Mouse (Mus musculus) cerebellum, adult 2 months (tissue): ENCODE results near the gene Robo1.

Source experiments
- CTCF ChIP-seq: fragments of 200-500 bp; IDR thresholded peaks from 2 replicates; pipeline ENCODE4 v1.5.1; 2011; ENCODE audit warnings: low read depth, mild to moderate bottlenecking, control low read depth, low read length, moderate library complexity, borderline replicate concordance; ENCODE audit not compliant: insufficient read depth
- POLR2A ChIP-seq: fragments of 200-500 bp; IDR thresholded peaks from 2 replicates; pipeline ENCODE4 v1.6.1; 2011; ENCODE audit warnings: low read length, control low read depth, borderline replicate concordance; ENCODE audit not compliant: insufficient read depth

DNA sequence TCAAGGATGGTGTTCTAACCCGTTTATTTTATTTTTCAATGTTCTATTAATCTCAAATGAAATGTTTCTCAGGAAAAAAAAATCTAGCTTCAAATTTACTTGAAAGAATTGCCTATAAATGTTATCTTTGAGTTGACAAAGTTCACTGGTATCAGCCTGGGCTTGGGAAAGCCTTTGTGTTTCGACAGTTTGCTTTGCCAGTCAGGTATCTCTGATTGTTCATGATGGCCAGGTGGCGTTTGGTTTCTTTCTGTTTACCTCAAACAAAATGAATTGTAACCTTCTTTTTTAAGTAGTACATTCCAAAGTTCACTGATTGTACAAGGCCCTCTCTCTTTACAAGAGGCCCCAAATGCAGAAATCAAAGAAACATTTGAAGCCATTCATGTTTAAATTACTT, 611.9 kb downstream of the Robo1 start:
- TF ChIP-seq POLR2A (no peak), CTCF (no peak)
